Mouse (Mus musculus) embryo, embryonic 10.5 days (tissue): ENCODE results near the gene AL732309.1.
A peak's percentile ranks its signal among the peaks of the same experiment; 100 is the strongest.

Experiments used
- DNase-seq: peaks from one replicate; pipeline ENCODE4 v3.0.0-alpha.2; 2015; ENCODE audit warnings: low spot score

AL732309.1 gene

GRCm38 (mm10) chr2:25213266-25213865 is 33.3 kb downstream of the AL732309.1 start:
- DNase-seq = no peak

- peak; percentile 95 for DNase-seq
Observed at GRCm38 (mm10) chr2:25211121-25211670, 35.5 kb downstream of the AL732309.1 start, which contains the start of gene Nelfb. Gene Nelfb (minus strand): TSS chr2:25211489.

GRCm38 (mm10) chr2:25210686-25211085 is 36.0 kb downstream of the AL732309.1 start:
- DNase-seq = no peak

- no peak for DNase-seq
Observed at GRCm38 (mm10) chr2:25207593-25207992, 39.1 kb downstream of the AL732309.1 start.

GRCm38 (mm10) chr2:25203631-25204214 is 42.9 kb downstream of the AL732309.1 start:
- no peak for DNase-seq

GRCm38 (mm10) chr2:25200631-25201030 is 46.0 kb downstream of the AL732309.1 start:
- DNase-seq = no peak

- DNase-seq = no peak
Observed at GRCm38 (mm10) chr2:25197946-25198345, 48.7 kb downstream of the AL732309.1 start.

GRCm38 (mm10) chr2:25197191-25197590 is 49.5 kb downstream of the AL732309.1 start:
- DNase-seq = no peak

- peak; percentile 41 for DNase-seq
Observed at GRCm38 (mm10) chr2:25196172-25196954, 50.3 kb downstream of the AL732309.1 start, which contains the start of gene Tor4a. Gene Tor4a (minus strand): TSS chr2:25196886.

- no peak for DNase-seq
Observed at GRCm38 (mm10) chr2:25195211-25196156, 51.2 kb downstream of the AL732309.1 start.
